Mouse (Mus musculus) layer of hippocampus, postnatal 14 days (tissue): Measurements from ENCODE around the gene Nek7. TPM values are rescaled to one million over a fixed set of nuclear protein-coding genes. Genes with fewer than 3 reads are reported as not detected.

ENCODE experiments used
- total RNA-seq, 2 experiments: library from RNA; stranded (reverse); gene quantifications; 2 replicates each; pipeline ENCODE4 v1.2.3; 2021

The Nek7 gene
- total RNA-seq, 2 experiments from 2014 or later, result 24.7 to 26.1 TPM

Other genes starting within 250 kb of the Nek7 start
- gene Lhx9, start 228.4 kb upstream of the Nek7 start, total RNA-seq, result 10 to 100 TPM; 13.5 to 15.1 TPM
- gene 2310009B15Rik, start 236.7 kb upstream of the Nek7 start, total RNA-seq, result 10 to 100 TPM; 19.9 to 24.3 TPM